ENCODE assay signal across 13 mouse cellular contexts in the genomic region with DNA sequence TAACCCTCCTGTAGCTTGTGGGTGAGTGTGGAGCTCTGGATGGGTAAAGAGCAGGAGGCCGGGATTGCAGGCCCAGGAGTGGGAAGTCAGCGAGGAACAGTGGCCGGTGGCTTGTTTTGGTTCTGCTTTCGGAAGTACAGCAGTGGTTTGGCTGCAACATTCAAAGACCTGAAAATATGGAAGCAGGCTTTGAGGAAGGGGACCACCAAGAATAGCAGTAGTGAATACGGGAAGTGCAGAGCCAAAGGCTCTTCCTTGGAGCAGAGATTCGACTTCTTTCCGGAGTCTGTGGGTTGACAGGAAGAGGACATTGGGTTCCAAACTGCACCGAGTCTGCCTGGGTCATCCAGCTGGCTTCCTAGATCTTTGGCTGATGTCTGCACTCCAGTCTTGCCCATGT.
DNase-seq lines count a peak whose midpoint lies in the region.
"Had no signal": no experiment of that assay in that cellular context is flagged by ENCODE, and none has a peak within 500 bp of the region (broad histone marks: within the 10 kb centered on the region; RNA-seq: fewer than 3 reads in every experiment).

No protein-coding gene starts in this region.

- DNase-seq in gastrocnemius, postnatal 25 days, result peak; percentile 43
- no peak for DNase-seq in gastrocnemius, postnatal 4 days (ENCODE audit: low spot score in 2 of 2)
- DNase-seq in kidney, postnatal 36 days, result peak; percentile 8 to 17
- no peak for DNase-seq in kidney, adult 11 months
- DNase-seq in lung, postnatal 4 days, result peak; percentile 30 to 41
- no peak for DNase-seq in lung, postnatal 25 days (ENCODE audit: low spot score)
- DNase-seq in frontal cortex, postnatal 36 days (ENCODE audit: low spot score in 2 of 2), result no peak
- no peak for DNase-seq in urinary bladder, postnatal 25 days (ENCODE audit: low spot score)
- DNase-seq: adrenal gland, postnatal 14 days; cerebellum, postnatal 14 days; kidney, postnatal 10 days; retina, postnatal 1 day; spleen, adult 18-20 months had no signal

Comparison
In these comparisons a context has a peak if more than half of its experiments do, and no peak if none do; other contexts are left out.
1. DNase-seq: peak in gastrocnemius, postnatal 25 days (single experiment), kidney, postnatal 36 days (2 of 2) and lung, postnatal 4 days (2 of 2); none in gastrocnemius, postnatal 4 days (0 of 2), kidney, adult 11 months (single experiment), lung, postnatal 25 days (single experiment), frontal cortex, postnatal 36 days (0 of 2) and urinary bladder, postnatal 25 days (single experiment).